Mouse (Mus musculus): Measurements from ENCODE around the gene Eif2ak3. TPM values are rescaled to one million over a fixed set of nuclear protein-coding genes. Genes with fewer than 3 reads are reported as not detected.

The Eif2ak3 gene
- polyA plus RNA-seq, 1 experiment from 2014 or later: 4.8 TPM

DNA sequence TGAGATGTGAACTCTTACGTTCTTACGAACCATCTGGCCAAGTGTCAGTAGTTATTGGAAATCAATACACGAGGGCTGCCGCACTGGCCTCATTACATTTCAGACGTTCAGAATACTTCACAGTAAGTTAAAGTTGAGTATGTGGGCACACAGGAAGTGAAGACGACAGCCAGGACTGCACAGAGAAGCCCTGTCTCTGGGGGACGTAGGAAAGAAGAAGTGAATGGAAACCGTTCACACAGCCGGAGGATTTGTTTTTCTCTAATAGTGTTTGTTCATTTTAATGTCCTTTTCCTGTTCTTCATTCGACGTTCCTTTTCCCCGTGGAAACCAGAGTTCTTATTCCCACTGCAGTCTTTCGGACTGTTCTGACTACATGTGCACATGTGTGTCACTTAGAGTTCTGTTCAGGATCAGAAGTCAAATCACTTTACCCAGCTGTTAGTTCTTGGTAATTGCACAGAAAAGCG, 27.2 kb downstream of the Eif2ak3 start:
- Histone ChIP-seq H3K27ac (ENCODE audit: low read length) (no peak overlapping the region; the same call in 1 of the 2 replicates), H3K4me3 (ENCODE audit: low read depth, low read length) (no peak overlapping the region), H3K4me2 (ENCODE audit: low read depth, low read length) (no peak overlapping the region), H3K4me1 (ENCODE audit: control insufficient read depth, low read depth, low read length) (peaks cover 8% of the 10 kb centered on the region), H3K27me3 (ENCODE audit: control insufficient read depth, insufficient read depth, low read depth, low read length) (no peaks in the 10 kb centered on the region), H3K9me3 (replicated peaks; ENCODE audit: control insufficient read depth, low read length) (no peaks in the 10 kb centered on the region), H3K36me3 (ENCODE audit: control insufficient read depth, insufficient read depth) (no peaks in the 10 kb centered on the region), H3K9ac (ENCODE audit: low read depth, low read length) (no peak overlapping the region)
- 38% methylated on average over 14 of the region's 14 CpGs for WGBS (ENCODE audit: insufficient replicate concordance)
- no peak for ATAC-seq (ENCODE audit: low read depth)

DNA sequence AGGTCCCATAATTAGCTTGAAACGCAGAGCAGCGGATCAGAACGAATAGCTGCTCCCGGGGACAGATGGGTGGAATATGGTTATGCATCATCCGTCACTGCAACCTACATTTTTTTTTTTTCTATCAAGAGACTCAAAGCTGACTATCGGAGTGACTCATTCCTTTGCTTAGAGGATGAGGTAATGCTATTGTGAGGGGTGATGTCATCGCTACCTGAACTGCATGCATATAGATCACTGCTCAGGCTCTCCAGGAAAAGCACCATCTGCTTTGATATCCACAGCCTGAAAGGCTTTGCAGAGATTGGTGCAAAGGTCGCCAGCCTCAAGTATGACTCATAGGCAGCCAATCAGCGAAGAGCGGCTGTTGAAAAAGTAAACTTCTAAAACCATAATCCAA, 27.8 kb downstream of the Eif2ak3 start:
- peak; percentile 60 for ATAC-seq (ENCODE audit: low read depth)
- H3K4me2 ChIP-seq (ENCODE audit: low read depth, low read length): no peak overlapping the region
- H3K9me3 ChIP-seq (replicated peaks; ENCODE audit: control insufficient read depth, low read length): no peaks in the 10 kb centered on the region
- peaks cover 8% of the 10 kb centered on the region for H3K4me1 ChIP-seq (ENCODE audit: control insufficient read depth, low read depth, low read length)
- no peaks in the 10 kb centered on the region for H3K36me3 ChIP-seq (ENCODE audit: control insufficient read depth, insufficient read depth)
- WGBS (ENCODE audit: insufficient replicate concordance): 75% methylated on average over 10 of the region's 10 CpGs
- H3K27me3 ChIP-seq (ENCODE audit: control insufficient read depth, insufficient read depth, low read depth, low read length): no peaks in the 10 kb centered on the region
- no peak overlapping the region for H3K9ac ChIP-seq (ENCODE audit: low read depth, low read length)
- no peak overlapping the region for H3K27ac ChIP-seq (ENCODE audit: low read length)
- H3K4me3 ChIP-seq (ENCODE audit: low read depth, low read length): no peak overlapping the region

DNA sequence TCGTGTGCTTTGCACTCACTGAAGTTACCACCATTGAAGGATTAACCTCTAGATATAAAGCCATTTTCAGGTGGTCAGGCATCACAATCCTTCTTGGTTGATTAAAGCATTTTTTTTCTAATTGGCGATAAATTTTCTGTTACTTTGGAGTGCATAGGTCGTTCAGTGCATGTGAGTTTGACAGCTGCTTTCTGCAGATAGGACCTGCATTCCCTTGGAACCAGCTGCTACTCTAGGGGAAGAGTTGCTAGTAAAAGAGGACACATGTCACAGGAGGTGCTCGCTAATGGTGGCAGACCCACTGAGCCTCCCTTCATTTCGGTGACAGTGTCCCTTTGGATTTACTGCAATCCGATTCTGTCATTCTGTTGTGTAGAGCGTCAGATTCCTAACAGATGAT, 28.3 kb downstream of the Eif2ak3 start:
- 70% methylated on average over 7 of the region's 7 CpGs for WGBS (ENCODE audit: insufficient replicate concordance)
- H3K4me2 ChIP-seq (ENCODE audit: low read depth, low read length): no peak overlapping the region
- no peaks in the 10 kb centered on the region for H3K9me3 ChIP-seq (replicated peaks; ENCODE audit: control insufficient read depth, low read length)
- no peak for ATAC-seq (ENCODE audit: low read depth)
- no peaks in the 10 kb centered on the region for H3K27me3 ChIP-seq (ENCODE audit: control insufficient read depth, insufficient read depth, low read depth, low read length)
- H3K27ac ChIP-seq (ENCODE audit: low read length): no peak overlapping the region
- no peak overlapping the region for H3K4me3 ChIP-seq (ENCODE audit: low read depth, low read length)
- H3K36me3 ChIP-seq (ENCODE audit: control insufficient read depth, insufficient read depth): no peaks in the 10 kb centered on the region
- no peak overlapping the region for H3K9ac ChIP-seq (ENCODE audit: low read depth, low read length)
- H3K4me1 ChIP-seq (ENCODE audit: control insufficient read depth, low read depth, low read length): peaks cover 8% of the 10 kb centered on the region

DNA sequence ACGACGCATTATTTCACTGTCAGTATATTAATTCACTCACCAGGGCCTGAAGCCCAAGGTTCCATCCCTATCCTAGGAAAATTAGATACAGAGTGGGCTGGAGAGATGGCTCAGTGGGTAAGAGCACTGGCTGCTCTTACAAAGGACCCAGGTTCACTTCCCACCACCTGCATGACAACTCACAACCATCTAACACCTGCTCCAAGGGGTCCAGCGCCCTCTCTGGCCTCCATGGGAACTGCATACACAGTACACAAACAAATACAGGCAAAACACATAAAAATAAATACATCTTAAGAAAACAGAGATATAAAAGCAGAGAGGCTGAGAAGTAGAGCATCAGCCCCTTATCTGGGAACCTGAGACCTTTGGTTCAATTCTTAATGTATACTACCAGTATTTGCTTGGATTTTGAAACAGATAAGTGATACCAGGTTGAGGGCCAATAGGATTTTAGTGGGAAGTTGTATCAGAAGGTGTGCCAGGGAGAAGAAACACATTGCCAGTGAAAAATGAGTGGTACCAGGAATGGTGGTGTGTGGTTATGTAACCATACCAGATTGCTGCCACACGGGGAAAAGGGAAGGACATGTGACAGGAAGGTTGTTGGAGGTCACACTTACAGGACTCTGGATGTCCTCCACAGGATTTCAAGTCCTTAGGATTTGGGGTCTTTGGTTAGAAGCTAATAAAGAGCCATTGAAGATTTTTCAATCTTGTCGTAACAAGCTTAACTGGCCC, 29.9 kb downstream of the Eif2ak3 start:
- Histone ChIP-seq H3K4me2 (ENCODE audit: low read depth, low read length) (no peak overlapping the region), H3K4me3 (ENCODE audit: low read depth, low read length) (no peak overlapping the region), H3K9me3 (replicated peaks; ENCODE audit: control insufficient read depth, low read length) (no peaks in the 10 kb centered on the region), H3K27me3 (ENCODE audit: control insufficient read depth, insufficient read depth, low read depth, low read length) (no peaks in the 10 kb centered on the region), H3K27ac (ENCODE audit: low read length) (no peak overlapping the region), H3K36me3 (ENCODE audit: control insufficient read depth, insufficient read depth) (no peaks in the 10 kb centered on the region; the same call in 1 of the 2 replicates), H3K9ac (ENCODE audit: low read depth, low read length) (no peak overlapping the region), H3K4me1 (ENCODE audit: control insufficient read depth, low read depth, low read length) (peaks cover 8% of the 10 kb centered on the region)
- WGBS (ENCODE audit: insufficient replicate concordance): 53% methylated on average over 5 of the region's 5 CpGs
- no peak for ATAC-seq (ENCODE audit: low read depth)

DNA sequence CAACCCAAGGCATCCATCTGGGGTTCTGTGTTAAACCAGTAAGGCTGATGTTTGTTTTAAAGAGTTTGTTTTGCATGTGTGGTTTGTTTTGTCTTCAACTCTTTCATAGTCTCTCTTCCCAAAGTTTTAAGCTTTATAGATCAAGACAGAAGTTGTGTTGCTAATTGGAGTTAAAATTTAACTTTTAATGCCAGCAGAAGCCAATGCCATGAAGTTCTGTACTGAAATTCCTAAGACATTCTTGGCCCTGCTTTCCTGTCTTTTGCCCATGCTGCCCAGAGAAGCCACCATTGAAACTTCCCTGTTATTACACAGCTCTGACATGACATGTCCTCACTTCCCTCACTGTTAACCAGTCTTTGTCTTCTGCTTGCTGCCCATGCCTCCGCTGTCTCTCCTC, 30.7 kb downstream of the Eif2ak3 start:
- WGBS (ENCODE audit: insufficient replicate concordance): 63% methylated on average over 1 of the region's 1 CpGs
- H3K36me3 ChIP-seq (ENCODE audit: control insufficient read depth, insufficient read depth): peaks cover 2% of the 10 kb centered on the region; the same call in 1 of the 2 replicates
- no peak overlapping the region for H3K27ac ChIP-seq (ENCODE audit: low read length)
- H3K4me1 ChIP-seq (ENCODE audit: control insufficient read depth, low read depth, low read length): peaks cover 8% of the 10 kb centered on the region
- ATAC-seq (ENCODE audit: low read depth): no peak
- no peak overlapping the region for H3K4me2 ChIP-seq (ENCODE audit: low read depth, low read length)
- H3K27me3 ChIP-seq (ENCODE audit: control insufficient read depth, insufficient read depth, low read depth, low read length): no peaks in the 10 kb centered on the region
- H3K4me3 ChIP-seq (ENCODE audit: low read depth, low read length): no peak overlapping the region
- no peak overlapping the region for H3K9ac ChIP-seq (ENCODE audit: low read depth, low read length)
- no peaks in the 10 kb centered on the region for H3K9me3 ChIP-seq (replicated peaks; ENCODE audit: control insufficient read depth, low read length)

DNA sequence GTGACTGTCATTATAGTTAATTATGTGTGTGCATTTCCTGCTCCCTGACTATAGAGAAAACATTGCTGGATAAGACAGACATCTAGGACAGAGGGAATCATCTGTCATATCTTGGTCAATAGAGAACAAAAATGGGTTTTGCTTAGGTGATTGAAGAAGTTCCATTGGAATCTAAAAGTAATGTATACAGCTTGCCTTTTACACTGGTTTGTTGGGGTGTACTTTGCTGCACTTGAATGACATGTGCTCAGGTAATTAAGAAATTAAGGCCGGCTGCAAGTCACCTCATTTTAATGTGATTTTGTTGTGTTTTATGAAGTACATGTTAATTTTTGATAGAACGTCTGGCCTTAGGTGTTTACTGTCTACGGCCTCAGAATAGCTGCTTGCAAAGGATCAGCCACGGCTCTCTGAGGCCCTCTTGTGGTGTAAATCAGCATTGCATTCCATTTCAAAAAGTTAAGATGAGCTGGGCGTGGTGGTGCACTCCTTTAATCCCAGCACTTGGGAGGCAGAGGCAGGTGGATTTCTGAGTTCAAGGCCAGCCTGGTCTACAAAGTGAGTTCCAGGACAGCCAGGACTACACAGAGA, 36.5 kb downstream of the Eif2ak3 start:
- Histone ChIP-seq H3K27ac (ENCODE audit: low read length) (no peak overlapping the region), H3K9me3 (replicated peaks; ENCODE audit: control insufficient read depth, low read length) (no peaks in the 10 kb centered on the region), H3K36me3 (ENCODE audit: control insufficient read depth, insufficient read depth) (peaks cover 4% of the 10 kb centered on the region), H3K4me2 (ENCODE audit: low read depth, low read length) (no peak overlapping the region), H3K27me3 (ENCODE audit: control insufficient read depth, insufficient read depth, low read depth, low read length) (no peaks in the 10 kb centered on the region), H3K9ac (ENCODE audit: low read depth, low read length) (no peak overlapping the region), H3K4me3 (ENCODE audit: low read depth, low read length) (no peak overlapping the region), H3K4me1 (ENCODE audit: control insufficient read depth, low read depth, low read length) (no peaks in the 10 kb centered on the region)
- ATAC-seq (ENCODE audit: low read depth): 0 out of 2 replicates have a peak, but pooled peaks have one; percentile 32
- WGBS (ENCODE audit: insufficient replicate concordance): 12% methylated on average over 5 of the region's 5 CpGs

DNA sequence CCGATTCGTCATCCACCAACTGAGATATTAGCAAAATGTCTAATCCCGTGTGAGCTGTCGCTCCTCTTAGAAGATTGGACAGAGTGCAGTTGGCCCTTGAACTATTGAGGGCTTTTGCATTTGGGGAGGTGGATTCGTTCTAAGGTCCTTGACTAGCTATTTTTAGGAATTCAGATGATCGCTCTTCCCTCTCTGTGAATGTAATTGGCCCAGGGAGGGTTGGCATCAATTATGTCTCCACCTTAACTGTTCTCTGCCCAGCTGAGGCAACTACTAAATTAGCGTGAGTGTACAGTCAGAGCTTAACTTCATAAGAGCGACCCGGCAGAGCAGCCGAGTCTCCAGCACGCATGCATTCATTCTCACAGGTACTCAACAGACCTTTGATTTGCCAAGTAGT, 43.7 kb downstream of the Eif2ak3 start:
- Histone ChIP-seq H3K9ac (ENCODE audit: low read depth, low read length) (no peak overlapping the region), H3K4me2 (ENCODE audit: low read depth, low read length) (no peak overlapping the region), H3K36me3 (ENCODE audit: control insufficient read depth, insufficient read depth) (peaks cover 41% of the 10 kb centered on the region), H3K27ac (ENCODE audit: low read length) (no peak overlapping the region), H3K4me3 (ENCODE audit: low read depth, low read length) (no peak overlapping the region), H3K4me1 (ENCODE audit: control insufficient read depth, low read depth, low read length) (no peaks in the 10 kb centered on the region), H3K27me3 (ENCODE audit: control insufficient read depth, insufficient read depth, low read depth, low read length) (no peaks in the 10 kb centered on the region), H3K9me3 (replicated peaks; ENCODE audit: control insufficient read depth, low read length) (no peaks in the 10 kb centered on the region)
- no peak for ATAC-seq (ENCODE audit: low read depth)
- 84% methylated on average over 11 of the region's 11 CpGs for WGBS (ENCODE audit: insufficient replicate concordance)

DNA sequence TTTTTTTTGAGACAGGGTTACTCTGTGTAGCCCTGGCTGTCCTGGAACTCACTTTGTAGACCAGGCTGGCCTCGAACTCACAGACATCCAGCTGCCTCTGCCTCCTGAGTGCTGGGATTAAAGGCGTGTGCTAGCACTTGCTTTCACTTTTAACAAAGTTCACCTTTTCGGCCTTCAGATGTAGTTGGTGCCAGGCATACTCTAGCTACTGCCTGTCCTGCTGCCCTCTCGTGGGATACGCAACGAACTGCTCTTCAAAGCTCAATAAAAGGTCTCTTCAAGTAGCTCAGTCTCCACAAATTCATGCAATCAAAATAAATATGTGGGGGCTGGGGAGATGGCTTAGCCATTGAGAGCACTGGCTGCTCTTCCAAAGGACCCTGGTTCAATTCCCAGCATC, 53.9 kb downstream of the Eif2ak3 start:
- Histone ChIP-seq H3K4me1 (ENCODE audit: control insufficient read depth, low read depth, low read length) (no peaks in the 10 kb centered on the region), H3K4me3 (ENCODE audit: low read depth, low read length) (no peak overlapping the region), H3K4me2 (ENCODE audit: low read depth, low read length) (no peak overlapping the region), H3K27me3 (ENCODE audit: control insufficient read depth, insufficient read depth, low read depth, low read length) (no peaks in the 10 kb centered on the region), H3K27ac (ENCODE audit: low read length) (no peak overlapping the region), H3K36me3 (ENCODE audit: control insufficient read depth, insufficient read depth) (peaks cover 11% of the 10 kb centered on the region), H3K9me3 (replicated peaks; ENCODE audit: control insufficient read depth, low read length) (no peaks in the 10 kb centered on the region), H3K9ac (ENCODE audit: low read depth, low read length) (no peak overlapping the region)
- WGBS (ENCODE audit: insufficient replicate concordance): 74% methylated on average over 6 of the region's 6 CpGs
- no peak for ATAC-seq (ENCODE audit: low read depth)

DNA sequence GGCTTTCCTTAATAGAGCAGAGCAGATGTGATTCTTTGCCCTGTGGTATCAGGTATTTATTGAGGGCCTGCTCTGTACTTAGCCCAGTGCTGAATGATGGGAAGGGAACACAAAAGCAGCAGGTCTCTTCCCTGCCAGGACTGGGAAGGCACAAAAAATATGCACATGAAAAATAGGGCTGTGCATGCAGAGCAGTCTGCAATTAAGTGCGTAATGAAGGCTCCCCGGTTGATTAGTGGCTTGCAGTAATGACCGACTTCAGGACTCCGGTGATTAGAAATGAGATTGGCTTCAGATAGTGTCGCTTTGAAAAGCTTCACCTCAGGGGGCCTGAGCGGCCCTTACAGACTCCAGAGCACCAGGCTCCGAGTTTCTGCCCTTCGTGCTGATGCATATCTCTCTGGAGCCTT, 55.3 kb downstream of the Eif2ak3 start:
- no peaks in the 10 kb centered on the region for H3K27me3 ChIP-seq (ENCODE audit: control insufficient read depth, insufficient read depth, low read depth, low read length)
- H3K27ac ChIP-seq (ENCODE audit: low read length): no peak overlapping the region
- H3K9me3 ChIP-seq (replicated peaks; ENCODE audit: control insufficient read depth, low read length): no peaks in the 10 kb centered on the region
- no peak overlapping the region for H3K9ac ChIP-seq (ENCODE audit: low read depth, low read length)
- no peaks in the 10 kb centered on the region for H3K4me1 ChIP-seq (ENCODE audit: control insufficient read depth, low read depth, low read length)
- H3K4me2 ChIP-seq (ENCODE audit: low read depth, low read length): no peak overlapping the region
- peaks cover 19% of the 10 kb centered on the region for H3K36me3 ChIP-seq (ENCODE audit: control insufficient read depth, insufficient read depth)
- no peak overlapping the region for H3K4me3 ChIP-seq (ENCODE audit: low read depth, low read length)
- ATAC-seq (ENCODE audit: low read depth): no peak
- 81% methylated on average over 8 of the region's 8 CpGs for WGBS (ENCODE audit: insufficient replicate concordance)

Measured in liver, embryonic 16.5 days (tissue).